Mouse (Mus musculus): ENCODE measurements around the gene Lrrc4. TPM values are rescaled to one million over a fixed set of nuclear protein-coding genes. Genes with fewer than 3 reads are reported as not detected.

The Lrrc4 gene
- polyA plus RNA-seq, 1 experiment from 2014 or later = 1.2 TPM

GRCm38 (mm10) chr6:28867516-28868251, 36.1 kb upstream of the Lrrc4 start:
- H3K36me3 ChIP-seq = no peaks in the 10 kb centered on the region
- H3K9ac ChIP-seq = no peak overlapping the region
- no peak for ATAC-seq (ENCODE audit: insufficient number of reproducible peaks, low FRiP score, low TSS enrichment, low read depth)
- peaks cover 34% of the 10 kb centered on the region for H3K4me1 ChIP-seq
- no peaks in the 10 kb centered on the region for H3K27me3 ChIP-seq
- no peaks in the 10 kb centered on the region for H3K9me3 ChIP-seq (replicated peaks)
- peak overlapping the region; percentile 11; the same call in 1 of the 2 replicates for H3K27ac ChIP-seq (replicated peaks)
- H3K4me3 ChIP-seq (replicated peaks) = no peak overlapping the region
- WGBS = 42% methylated on average over 2 of the region's 2 CpGs
- H3K4me2 ChIP-seq (replicated peaks) = no peak overlapping the region

- no peak overlapping the region for H3K9ac ChIP-seq
- no peak overlapping the region for H3K4me2 ChIP-seq (replicated peaks)
- H3K9me3 ChIP-seq (replicated peaks) = no peaks in the 10 kb centered on the region
- H3K4me3 ChIP-seq (replicated peaks) = no peak overlapping the region
- H3K36me3 ChIP-seq = no peaks in the 10 kb centered on the region
- ATAC-seq (ENCODE audit: insufficient number of reproducible peaks, low FRiP score, low TSS enrichment, low read depth) = no peak
- WGBS = 98% methylated on average over 3 of the region's 3 CpGs
- H3K27me3 ChIP-seq = no peaks in the 10 kb centered on the region
- H3K4me1 ChIP-seq = peaks cover 32% of the 10 kb centered on the region
- no peak overlapping the region for H3K27ac ChIP-seq (replicated peaks)
These were observed 34.7 kb upstream of the Lrrc4 start for GRCm38 (mm10) chr6:28866206-28866605.

- Histone ChIP-seq H3K4me3 (replicated peaks) (no peak overlapping the region), H3K27me3 (no peaks in the 10 kb centered on the region), H3K9ac (no peak overlapping the region), H3K9me3 (replicated peaks) (no peaks in the 10 kb centered on the region), H3K36me3 (no peaks in the 10 kb centered on the region), H3K4me1 (peaks cover 42% of the 10 kb centered on the region), H3K4me2 (replicated peaks) (no peak overlapping the region), H3K27ac (replicated peaks) (peak overlapping the region; percentile 52; the same call in 1 of the 2 replicates)
- ATAC-seq (ENCODE audit: insufficient number of reproducible peaks, low FRiP score, low TSS enrichment, low read depth) = no peak
- WGBS = 69% methylated on average over 10 of the region's 10 CpGs
These were observed 33.6 kb upstream of the Lrrc4 start for GRCm38 (mm10) chr6:28865112-28865511.

- Histone ChIP-seq H3K27ac (replicated peaks) (peak overlapping the region; percentile 52), H3K36me3 (no peaks in the 10 kb centered on the region), H3K4me3 (replicated peaks) (no peak overlapping the region), H3K4me1 (peaks cover 46% of the 10 kb centered on the region), H3K9ac (no peak overlapping the region), H3K27me3 (no peaks in the 10 kb centered on the region), H3K4me2 (replicated peaks) (no peak overlapping the region), H3K9me3 (replicated peaks) (no peaks in the 10 kb centered on the region)
- WGBS = 15% methylated on average over 5 of the region's 5 CpGs
- ATAC-seq (ENCODE audit: insufficient number of reproducible peaks, low FRiP score, low TSS enrichment, low read depth) = peak; percentile 46
These were observed 33.1 kb upstream of the Lrrc4 start for GRCm38 (mm10) chr6:28864684-28865083.

- 55% methylated on average over 8 of the region's 8 CpGs for WGBS
- Histone ChIP-seq H3K9me3 (replicated peaks) (no peaks in the 10 kb centered on the region), H3K4me1 (peaks cover 42% of the 10 kb centered on the region), H3K4me3 (replicated peaks) (no peak overlapping the region), H3K27ac (replicated peaks) (no peak overlapping the region), H3K27me3 (no peaks in the 10 kb centered on the region), H3K9ac (no peak overlapping the region), H3K36me3 (no peaks in the 10 kb centered on the region), H3K4me2 (replicated peaks) (no peak overlapping the region)
- ATAC-seq (ENCODE audit: insufficient number of reproducible peaks, low FRiP score, low TSS enrichment, low read depth) = no peak
These were observed 30.8 kb upstream of the Lrrc4 start for GRCm38 (mm10) chr6:28862304-28862703.

- ATAC-seq (ENCODE audit: insufficient number of reproducible peaks, low FRiP score, low TSS enrichment, low read depth) = no peak
These were observed 29.4 kb upstream of the Lrrc4 start for GRCm38 (mm10) chr6:28860922-28861321.

GRCm38 (mm10) chr6:28860450-28860849, 28.9 kb upstream of the Lrrc4 start:
- Histone ChIP-seq H3K9ac (no peak overlapping the region), H3K4me2 (replicated peaks) (no peak overlapping the region), H3K36me3 (no peaks in the 10 kb centered on the region), H3K27ac (replicated peaks) (no peak overlapping the region), H3K9me3 (replicated peaks) (no peaks in the 10 kb centered on the region), H3K27me3 (no peaks in the 10 kb centered on the region), H3K4me1 (peaks cover 44% of the 10 kb centered on the region), H3K4me3 (replicated peaks) (no peak overlapping the region)
- WGBS = 33% methylated on average over 2 of the region's 2 CpGs
- no peak for ATAC-seq (ENCODE audit: insufficient number of reproducible peaks, low FRiP score, low TSS enrichment, low read depth)

More at GRCm38 (mm10) chr6:28860922-28861321, 29.4 kb upstream of the Lrrc4 start:
- H3K4me2 ChIP-seq (replicated peaks) = no peak overlapping the region
- H3K4me3 ChIP-seq (replicated peaks) = no peak overlapping the region
- peaks cover 42% of the 10 kb centered on the region for H3K4me1 ChIP-seq
- H3K9me3 ChIP-seq (replicated peaks) = no peaks in the 10 kb centered on the region
- whole genome bisulfite sequencing = 22% methylated on average over 2 of the region's 2 CpGs
- no peaks in the 10 kb centered on the region for H3K27me3 ChIP-seq
- no peak overlapping the region for H3K27ac ChIP-seq (replicated peaks)
- H3K36me3 ChIP-seq = no peaks in the 10 kb centered on the region
- H3K9ac ChIP-seq = no peak overlapping the region

GRCm38 (mm10) chr6:28859094-28859493, 27.5 kb upstream of the Lrrc4 start:
- ATAC-seq (ENCODE audit: insufficient number of reproducible peaks, low FRiP score, low TSS enrichment, low read depth) = no peak
- Histone ChIP-seq H3K4me2 (replicated peaks) (no peak overlapping the region), H3K9ac (no peak overlapping the region), H3K4me3 (replicated peaks) (no peak overlapping the region), H3K27ac (replicated peaks) (no peak overlapping the region), H3K9me3 (replicated peaks) (no peaks in the 10 kb centered on the region), H3K4me1 (peaks cover 45% of the 10 kb centered on the region), H3K27me3 (no peaks in the 10 kb centered on the region), H3K36me3 (no peaks in the 10 kb centered on the region)
- 92% methylated on average over 2 of the region's 2 CpGs for WGBS

- Histone ChIP-seq H3K36me3 (no peaks in the 10 kb centered on the region), H3K4me2 (replicated peaks) (no peak overlapping the region), H3K9ac (no peak overlapping the region), H3K27ac (replicated peaks) (no peak overlapping the region), H3K9me3 (replicated peaks) (no peaks in the 10 kb centered on the region), H3K4me1 (peaks cover 60% of the 10 kb centered on the region), H3K27me3 (no peaks in the 10 kb centered on the region), H3K4me3 (replicated peaks) (no peak overlapping the region)
- no peak for ATAC-seq (ENCODE audit: insufficient number of reproducible peaks, low FRiP score, low TSS enrichment, low read depth)
- 70% methylated on average over 2 of the region's 2 CpGs for WGBS
These were observed 25.9 kb upstream of the Lrrc4 start for GRCm38 (mm10) chr6:28857198-28858180.

- no peak overlapping the region for H3K9ac ChIP-seq
- no peaks in the 10 kb centered on the region for H3K36me3 ChIP-seq
- H3K27me3 ChIP-seq = no peaks in the 10 kb centered on the region
- no peak overlapping the region for H3K4me3 ChIP-seq (replicated peaks)
- H3K27ac ChIP-seq (replicated peaks) = no peak overlapping the region
- H3K4me2 ChIP-seq (replicated peaks) = no peak overlapping the region
- H3K9me3 ChIP-seq (replicated peaks) = no peaks in the 10 kb centered on the region
- WGBS = 76% methylated on average over 4 of the region's 4 CpGs
- no peak for ATAC-seq (ENCODE audit: insufficient number of reproducible peaks, low FRiP score, low TSS enrichment, low read depth)
- H3K4me1 ChIP-seq = peaks cover 65% of the 10 kb centered on the region
These were observed 25.2 kb upstream of the Lrrc4 start for GRCm38 (mm10) chr6:28856789-28857188.

- no peak overlapping the region for H3K9ac ChIP-seq
- no peak overlapping the region for H3K4me2 ChIP-seq (replicated peaks)
- 29% methylated on average over 3 of the region's 3 CpGs for WGBS
These were observed 23.9 kb upstream of the Lrrc4 start for GRCm38 (mm10) chr6:28855442-28855841.

More at GRCm38 (mm10) chr6:28855442-28855841, 23.9 kb upstream of the Lrrc4 start:
- Histone ChIP-seq H3K36me3 (no peaks in the 10 kb centered on the region), H3K9me3 (replicated peaks) (no peaks in the 10 kb centered on the region), H3K4me1 (peaks cover 59% of the 10 kb centered on the region), H3K27ac (replicated peaks) (peak overlapping the region; percentile 28), H3K27me3 (no peaks in the 10 kb centered on the region), H3K4me3 (replicated peaks) (no peak overlapping the region)
- ATAC-seq (ENCODE audit: insufficient number of reproducible peaks, low FRiP score, low TSS enrichment, low read depth) = no peak

Measured in embryonic facial prominence, embryonic 15.5 days (tissue).